Mouse (Mus musculus) gastrocnemius, postnatal 36 days (tissue): ENCODE data around the gene Mcm5. TPM values are rescaled to one million over a fixed set of nuclear protein-coding genes. Genes with fewer than 3 reads are reported as not detected.

Experiments
- DNase-seq, 2 experiments: peaks; one replicate each; pipeline ENCODE4 v3.0.0; 2022
- intact Hi-C: fragments of 180-260 bp; cut with DNase I; formaldehyde crosslinking; loops from one replicate; pipeline ENCODE4 v1.15.1; 2025
- long read RNA-seq, 2 experiments: library from polyadenylated mRNA; stranded (forward); transcript quantifications; one replicate each; pipeline ENCODE4 v2.0.0; 2021
- total RNA-seq, 2 experiments: library from RNA; stranded (reverse); gene quantifications; 2 replicates each; pipeline ENCODE4 v1.2.3; 2021

Gene Mcm5
- 1 to 10 TPM; 1.7 TPM for total RNA-seq
- long read RNA-seq, experiment 1, partial matches to known transcripts: 0 of 1 reads
- long read RNA-seq, experiment 1, other reads (novel, unspliced or antisense): 0 of 1 reads
- long read RNA-seq, experiment 2: 0 reads

DNA sequence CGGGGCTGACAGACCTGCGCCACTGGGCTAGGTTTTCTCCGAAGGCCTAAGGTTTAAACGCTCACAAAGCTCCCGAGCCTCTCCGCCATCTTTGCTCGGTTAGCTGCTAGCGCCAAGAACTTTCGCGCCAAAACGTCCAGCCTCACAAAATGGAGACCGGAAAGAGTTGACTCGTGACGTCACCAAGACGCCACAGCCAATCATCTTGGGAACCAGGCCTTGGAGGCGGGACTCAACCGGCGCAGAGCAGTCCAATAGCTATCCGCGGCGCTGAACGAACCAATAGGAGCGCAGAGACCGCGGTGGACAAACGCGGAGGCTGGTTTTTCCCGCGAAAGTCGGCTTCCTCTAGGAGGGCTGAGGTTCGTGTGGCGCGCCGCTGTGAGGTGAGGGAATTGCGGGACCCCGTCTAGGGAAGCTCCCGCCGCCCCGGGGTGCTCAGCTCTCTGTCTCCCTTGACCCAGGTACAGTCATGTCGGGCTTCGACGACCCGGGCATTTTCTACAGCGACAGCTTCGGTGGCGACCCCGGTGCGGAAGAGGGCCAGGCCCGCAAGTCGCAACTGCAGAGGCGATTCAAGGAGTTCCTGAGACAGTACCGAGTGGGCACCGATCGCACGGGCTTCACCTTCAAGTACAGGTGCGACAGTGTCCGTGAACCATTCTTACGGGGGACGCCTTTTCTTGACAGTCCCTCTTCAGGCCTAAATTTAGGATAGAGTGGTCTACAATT, at the start of gene Mcm5:
Gene Mcm5, plus strand, starts transcription at position 334 of the 732 bp plus-strand sequence.
- intact Hi-C loops: no loop called here
- DNase-seq: peak; percentile 97 to 99

DNA sequence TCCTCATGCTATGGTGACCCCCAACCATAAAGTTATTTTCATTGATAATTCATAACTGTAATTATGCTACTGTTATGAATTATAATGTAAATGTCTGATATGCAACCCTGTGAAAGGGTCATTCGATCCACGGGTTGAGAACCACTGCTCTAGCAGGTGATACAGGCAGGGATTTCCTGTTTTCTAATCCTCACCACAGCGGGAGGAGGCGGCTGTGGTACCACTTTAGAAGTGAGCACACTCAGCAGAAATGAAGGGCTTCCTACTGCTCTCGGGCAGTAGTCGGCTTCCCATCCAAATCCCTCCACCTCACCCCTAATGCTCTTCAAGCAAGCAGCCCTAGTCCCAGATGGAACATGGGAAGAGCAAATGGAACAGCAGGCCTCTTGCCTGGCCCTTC, 49.3 kb upstream of the Mcm5 start:
- intact Hi-C loops: no loop called here
- no peak for DNase-seq

- intact Hi-C loops: no loop called here
- no peak for DNase-seq
Observed at GRCm38 (mm10) chr8:75060815-75061214, 48.6 kb upstream of the Mcm5 start.

GRCm38 (mm10) chr8:75063290-75063689, 46.1 kb upstream of the Mcm5 start:
- intact Hi-C loops: no loop called here
- DNase-seq: peak in 1 of 2 experiments; percentile 15

DNA sequence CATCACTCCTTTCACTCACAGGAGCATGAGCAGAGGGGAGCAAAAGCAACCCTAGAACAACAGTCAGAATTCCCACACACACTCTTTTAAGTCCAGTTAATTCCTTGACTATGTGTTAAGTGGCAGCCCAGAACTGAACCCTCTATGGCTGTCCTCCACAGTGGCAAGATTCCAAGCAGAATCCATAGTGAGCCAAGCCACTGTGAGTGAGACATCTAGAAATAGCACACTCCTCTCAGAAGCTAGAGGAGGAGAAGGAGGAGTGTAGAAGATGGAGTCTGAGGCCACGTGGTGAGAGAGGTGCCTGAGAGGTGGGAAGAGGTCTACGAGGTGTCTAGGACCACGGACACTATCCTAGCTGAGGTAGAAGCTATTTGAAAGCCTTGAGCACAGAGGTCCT, 44.6 kb upstream of the Mcm5 start:
- no peak for DNase-seq
- intact Hi-C loops: no loop called here

GRCm38 (mm10) chr8:75067287-75067686, 42.1 kb upstream of the Mcm5 start:
- DNase-seq: no peak
- intact Hi-C loops: no loop called here

- intact Hi-C loops: loop anchor here (2.0 kb wide), 1 partner anchor 147 kb away; no protein-coding TSS in a partner anchor
- DNase-seq: no peak
Observed at GRCm38 (mm10) chr8:75070297-75070696, 39.1 kb upstream of the Mcm5 start.

DNA sequence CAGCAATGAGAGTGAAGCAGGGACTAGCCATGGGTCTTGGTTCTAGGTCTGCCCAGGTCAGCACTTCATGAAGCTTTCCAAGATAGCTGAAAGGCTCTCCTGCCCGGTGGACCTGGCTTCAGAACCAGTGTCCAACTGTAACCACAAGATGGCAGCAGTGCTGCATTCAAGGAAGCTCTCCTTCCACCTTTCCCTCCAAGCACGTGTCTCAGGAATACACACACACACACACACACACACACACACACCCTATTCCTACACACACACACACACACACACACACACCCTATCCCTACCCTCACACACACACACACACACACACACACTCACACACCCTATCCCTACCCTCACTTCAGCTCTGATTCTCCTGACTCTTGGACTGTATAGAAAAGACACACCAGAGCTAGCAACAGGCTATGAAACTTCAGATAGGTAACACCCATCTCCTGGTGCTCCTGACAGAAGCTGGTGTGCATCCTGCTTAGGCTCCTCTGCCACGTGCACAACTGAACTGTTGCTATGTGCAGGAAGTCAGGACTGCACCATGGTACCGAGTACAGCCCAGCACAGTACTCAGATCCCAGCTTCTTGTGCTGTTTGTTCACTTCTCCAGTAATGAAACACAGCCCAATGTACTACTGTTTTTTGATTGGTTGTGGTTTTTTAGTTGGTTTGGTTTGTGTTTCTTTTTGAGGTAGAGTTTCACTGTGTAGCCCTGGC, 37.6 kb upstream of the Mcm5 start:
- intact Hi-C loops: loop anchor here (1.0 to 2.0 kb wide), 2 partner anchors 37 to 145 kb away; no protein-coding TSS in a partner anchor
- peak; percentile 63 to 70 for DNase-seq

DNA sequence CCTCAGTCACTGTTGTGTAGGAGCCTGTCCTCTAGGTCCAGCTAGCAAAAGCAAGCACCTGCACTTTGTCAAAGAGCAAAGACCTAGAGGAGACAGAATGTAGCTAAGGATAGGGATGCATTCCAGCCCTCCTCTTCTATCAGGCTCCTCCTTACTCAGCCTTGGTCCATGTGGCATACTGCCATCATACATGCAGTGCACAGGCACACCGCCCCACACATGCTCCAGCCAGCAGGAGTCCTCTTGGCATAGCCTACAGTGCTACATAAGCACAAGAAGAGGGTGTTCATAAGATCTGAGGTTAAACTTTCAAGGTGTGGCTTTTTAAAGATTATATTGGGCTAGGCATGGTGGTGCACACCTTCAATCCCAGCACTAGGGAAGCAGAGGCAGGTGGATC, 34.5 kb upstream of the Mcm5 start:
- DNase-seq: no peak
- intact Hi-C loops: no loop called here

DNA sequence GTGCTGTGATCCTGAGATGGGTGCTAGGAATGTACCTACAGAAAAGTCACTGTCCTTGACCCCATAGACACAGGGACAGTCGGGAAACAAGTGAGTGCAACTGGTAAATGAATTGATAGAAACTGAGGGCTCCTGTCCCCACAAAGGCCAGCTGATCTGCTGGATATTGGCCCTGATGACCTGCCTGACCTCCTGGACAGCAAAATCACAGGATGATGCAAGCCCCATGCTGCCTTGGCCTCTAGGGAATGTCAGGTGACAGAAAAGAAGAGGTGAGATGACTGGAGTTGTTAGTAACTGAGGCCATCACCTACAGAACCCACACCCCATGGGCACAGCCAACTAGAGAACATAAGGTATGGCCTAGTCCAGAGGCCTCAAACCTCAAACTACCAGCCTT, 31.2 kb upstream of the Mcm5 start:
- intact Hi-C loops: no loop called here
- no peak for DNase-seq

GRCm38 (mm10) chr8:75078851-75079250, 30.5 kb upstream of the Mcm5 start:
- no peak for DNase-seq
- intact Hi-C loops: no loop called here

GRCm38 (mm10) chr8:75081364-75082040, 27.9 kb upstream of the Mcm5 start:
- intact Hi-C loops: no loop called here
- no peak for DNase-seq

DNA sequence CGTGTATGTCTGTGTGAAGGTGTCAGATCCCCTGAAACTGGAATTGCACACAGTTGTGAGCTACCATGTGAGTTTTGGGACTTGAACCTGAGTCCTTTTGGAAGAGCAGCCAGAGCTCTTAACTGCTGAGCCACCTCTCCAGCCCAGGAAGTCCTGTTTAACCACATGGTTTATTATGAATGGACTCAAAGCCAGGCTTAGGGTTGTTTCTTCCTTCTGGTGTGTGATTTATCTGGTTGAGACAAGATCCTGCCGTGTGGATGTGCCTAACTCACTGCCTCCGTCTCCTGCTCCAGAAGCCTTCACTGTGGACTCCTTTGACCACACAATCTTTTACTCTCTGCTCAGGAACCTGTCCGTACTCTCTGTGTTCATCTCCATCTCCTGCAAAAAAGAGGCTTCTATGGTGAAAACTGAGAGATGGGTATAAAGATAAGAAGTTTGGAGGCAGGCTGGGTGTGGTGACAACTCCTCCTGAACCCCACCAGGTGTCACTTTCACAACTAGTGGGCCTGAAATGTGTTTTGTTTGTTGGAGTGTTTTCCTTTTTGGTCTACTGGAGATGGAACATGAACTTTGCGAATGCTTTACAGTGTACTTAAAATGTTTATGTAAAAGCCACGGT, 27.1 kb upstream of the Mcm5 start:
- intact Hi-C loops: no loop called here
- no peak for DNase-seq

- peak; percentile 89 to 96 for DNase-seq
- intact Hi-C loops: no loop called here
Observed at GRCm38 (mm10) chr8:75083846-75084245, 25.5 kb upstream of the Mcm5 start.

GRCm38 (mm10) chr8:75084382-75085064, 24.8 kb upstream of the Mcm5 start:
- DNase-seq: no peak
- intact Hi-C loops: no loop called here

DNA sequence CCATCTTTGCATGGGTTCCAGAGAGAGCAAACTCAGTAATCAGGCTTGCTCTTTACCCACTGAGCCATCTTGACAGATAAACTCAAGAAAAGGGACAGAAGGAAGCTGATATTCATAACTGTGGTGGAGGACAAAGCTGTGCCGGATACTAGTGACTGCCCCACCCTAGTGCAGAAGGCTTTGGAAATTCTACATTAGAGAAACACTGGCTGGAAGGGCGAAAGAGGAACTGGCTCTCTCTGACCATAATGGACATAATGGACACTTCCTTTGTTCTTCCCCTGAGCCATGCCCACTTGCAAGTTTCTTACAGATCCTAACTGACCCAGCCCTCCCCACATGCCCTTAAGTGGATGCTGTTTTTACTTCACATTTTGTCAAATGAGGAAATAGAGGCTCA, 23.4 kb upstream of the Mcm5 start:
- no peak for DNase-seq
- intact Hi-C loops: no loop called here

- DNase-seq: no peak
- intact Hi-C loops: no loop called here
Observed at GRCm38 (mm10) chr8:75087127-75087526, 22.2 kb upstream of the Mcm5 start.

GRCm38 (mm10) chr8:75088989-75089881, 20.1 kb upstream of the Mcm5 start:
- peak; percentile 46 to 70 for DNase-seq
- intact Hi-C loops: no loop called here

GRCm38 (mm10) chr8:75090781-75091365, 18.5 kb upstream of the Mcm5 start:
- intact Hi-C loops: no loop called here

More at GRCm38 (mm10) chr8:75090781-75091365, 18.5 kb upstream of the Mcm5 start:
- no peak for DNase-seq
